10 mouse cellular contexts compared by ENCODE assay signal in the genomic region with DNA sequence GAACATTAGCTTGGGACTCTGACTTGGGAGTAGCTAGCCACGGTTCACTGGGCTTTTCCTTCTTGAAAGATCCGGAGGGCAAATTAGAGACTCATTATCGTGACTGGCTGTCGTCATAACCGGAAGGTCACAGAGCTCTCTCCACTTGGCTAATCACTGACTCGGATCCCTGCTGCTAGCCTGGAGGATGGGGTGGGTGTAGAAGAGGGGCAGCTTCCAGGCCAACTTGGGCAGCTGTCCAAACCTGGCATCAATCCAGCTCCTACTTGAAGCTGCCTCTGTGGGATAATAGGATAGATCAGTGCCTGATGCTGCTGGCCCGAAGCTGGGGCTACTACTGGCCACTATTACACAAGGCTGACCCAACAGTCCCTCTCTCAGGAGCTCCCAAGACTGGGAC. TPM values are rescaled to one million over a fixed set of nuclear protein-coding genes. Genes with fewer than 3 reads are reported as not detected.
DNase-seq lines count a peak whose midpoint lies in the region; ATAC-seq lines count a peak whose summit lies in the region.
"Had no signal": no experiment of that assay in that cellular context is flagged by ENCODE, and none has a peak within 500 bp of the region (broad histone marks: within the 10 kb centered on the region; RNA-seq: fewer than 3 reads in every experiment).

No protein-coding gene starts in this region.

- no peak overlapping the region for H3K9ac ChIP-seq in hindbrain, embryonic 16.5 days (ENCODE audit: low read depth, low read length)
- no peak overlapping the region for H3K9ac ChIP-seq in hindbrain, embryonic 12.5 days

- no peak overlapping the region for H3K4me2 ChIP-seq in hindbrain, embryonic 16.5 days (ENCODE audit: low read length)
- H3K4me2 ChIP-seq in hindbrain, embryonic 12.5 days (replicated peaks): no peak overlapping the region

- no peaks in the 10 kb centered on the region for H3K27me3 ChIP-seq in hindbrain, embryonic 16.5 days (replicated peaks; ENCODE audit: control insufficient read depth, insufficient read depth, low read length)
- H3K27me3 ChIP-seq in hindbrain, embryonic 12.5 days: no peaks in the 10 kb centered on the region

- H3K4me1 ChIP-seq in hindbrain, embryonic 16.5 days (ENCODE audit: control insufficient read depth, insufficient read depth, low read depth, low read length): no peaks in the 10 kb centered on the region
- no peaks in the 10 kb centered on the region for H3K4me1 ChIP-seq in hindbrain, embryonic 12.5 days

- no peak overlapping the region for H3K4me3 ChIP-seq in hindbrain, embryonic 16.5 days (ENCODE audit: low read length)
- H3K4me3 ChIP-seq in hindbrain, embryonic 12.5 days: no peak overlapping the region

- no peak overlapping the region for H3K27ac ChIP-seq in hindbrain, embryonic 16.5 days (ENCODE audit: low read depth, low read length)
- H3K27ac ChIP-seq in hindbrain, embryonic 12.5 days: no peak overlapping the region

- DNase-seq in adrenal gland, postnatal 14 days: peak; percentile 80
- DNase-seq in heart, adult 9 months (ENCODE audit: low spot score in 2 of 2): peak; percentile 34 to 68
- DNase-seq in kidney, postnatal 25 days: peak; percentile 89 to 92
- DNase-seq in right cerebral cortex, postnatal 14 days: peak; percentile 50

- peak; percentile 73 for ATAC-seq in hindbrain, embryonic 16.5 days
- ATAC-seq in hindbrain, embryonic 12.5 days (ENCODE audit: low FRiP score): no peak
- ATAC-seq in CD4-positive, CD25-positive, alpha-beta regulatory T cell, adult 4 months: no peak
- no peak for ATAC-seq in erythroblast, adult 5-6 weeks (replicated peaks; ENCODE audit: low FRiP score, poor library complexity, severe bottlenecking)

- no peaks in the 10 kb centered on the region for H3K36me3 ChIP-seq in hindbrain, embryonic 16.5 days (ENCODE audit: control insufficient read depth, insufficient read depth, low read length)
- no peaks in the 10 kb centered on the region for H3K36me3 ChIP-seq in hindbrain, embryonic 12.5 days

- H3K9me3 ChIP-seq in hindbrain, embryonic 16.5 days (ENCODE audit: control insufficient read depth, low read length): peaks cover 4% of the 10 kb centered on the region; the same call in 1 of the 2 replicates
- H3K9me3 ChIP-seq in hindbrain, embryonic 12.5 days (replicated peaks): peaks cover 5% of the 10 kb centered on the region; the same call in 1 of the 2 replicates

- WGBS in hindbrain, embryonic 16.5 days: 38% methylated on average over 7 of the region's 7 CpGs
- WGBS in hindbrain, embryonic 12.5 days: 62% methylated on average over 7 of the region's 7 CpGs

RNA-seq across cellular contexts. Expression of gene Vash2, which starts 16.5 kb away (rescaled TPM):
- 76.5 and 84.2 TPM in 2 replicates for polyA plus RNA-seq in hindbrain, embryonic 16.5 days (2015; fragmentation: Nextera tagmentation; extraction: Ambion mirVana)
- polyA plus RNA-seq in hindbrain, embryonic 12.5 days (2016; fragmentation: Nextera tagmentation; extraction: Ambion mirVana): 81.0 and 94.6 TPM in 2 replicates
- total RNA-seq in adrenal gland, postnatal 14 days (2021): 0.48 and 1.2 TPM in 2 replicates
- under 1 TPM; 0.78 to 0.84 TPM for polyA plus RNA-seq in CD4-positive, CD25-positive, alpha-beta regulatory T cell, adult 4 months (2017; shearing (Covaris generic))
- not detected in 2 replicates for total RNA-seq in erythroblast, adult 5-6 weeks (2015; ENCODE audit: low replicate concordance)
- total RNA-seq in erythroblast, adult 5-6 weeks (2017; ENCODE audit: low replicate concordance): 0.42 TPM in 1 of 2 replicates, not detected in the other

RNA-seq across cellular contexts. Expression of gene Flvcr1, which starts 30.4 kb away (rescaled TPM):
- polyA plus RNA-seq in hindbrain, embryonic 16.5 days (2015; fragmentation: Nextera tagmentation; extraction: Ambion mirVana): 8.5 and 8.6 TPM in 2 replicates
- polyA plus RNA-seq in hindbrain, embryonic 12.5 days (2016; fragmentation: Nextera tagmentation; extraction: Ambion mirVana): 9.1 and 9.6 TPM in 2 replicates
- 15.0 and 23.8 TPM in 2 replicates for total RNA-seq in adrenal gland, postnatal 14 days (2021)
- polyA plus RNA-seq in CD4-positive, CD25-positive, alpha-beta regulatory T cell, adult 4 months (2017; shearing (Covaris generic)): 10 to 100 TPM in 1 of 2 experiments, 1 to 10 TPM in 1; 5.6 to 10.8 TPM
- 9.4 and 13.6 TPM in 2 replicates for total RNA-seq in erythroblast, adult 5-6 weeks (2015; ENCODE audit: low replicate concordance)
- 5.3 and 7.8 TPM in 2 replicates for total RNA-seq in erythroblast, adult 5-6 weeks (2017; ENCODE audit: low replicate concordance)

RNA-seq across cellular contexts. Expression of gene Spata45, which starts 40.9 kb away (rescaled TPM):
- not detected in 2 replicates for polyA plus RNA-seq in hindbrain, embryonic 16.5 days (2015; fragmentation: Nextera tagmentation; extraction: Ambion mirVana)
- not detected in 2 replicates for polyA plus RNA-seq in hindbrain, embryonic 12.5 days (2016; fragmentation: Nextera tagmentation; extraction: Ambion mirVana)
- total RNA-seq in adrenal gland, postnatal 14 days (2021): not detected in 2 replicates
- polyA plus RNA-seq in CD4-positive, CD25-positive, alpha-beta regulatory T cell, adult 4 months (2017; shearing (Covaris generic)): not detected
- not detected in 2 replicates for total RNA-seq in erythroblast, adult 5-6 weeks (2015; ENCODE audit: low replicate concordance)
- not detected in 2 replicates for total RNA-seq in erythroblast, adult 5-6 weeks (2017; ENCODE audit: low replicate concordance)
- total RNA-seq: layer of hippocampus, postnatal 25 days had no signal
- polyA plus RNA-seq: embryonic facial prominence, embryonic 11.5 days had no signal

Comparison
In these comparisons a context has a peak if more than half of its experiments do, and no peak if none do; other contexts are left out.
1. RNA of gene Vash2, which starts 16.5 kb away (polyA plus RNA-seq): 81.0 to 94.6 TPM in hindbrain, embryonic 12.5 days and 76.5 to 84.2 TPM in hindbrain, embryonic 16.5 days; 0.78 to 0.84 TPM in CD4-positive, CD25-positive, alpha-beta regulatory T cell, adult 4 months; every median in the first group is over 10 times any median in the second.
2. Peak in every context shown above with its lines, with median percentiles within 50 percentile points of each other: DNase-seq.